Mouse (Mus musculus) hindbrain, postnatal 0 days (tissue): ENCODE data around the gene Lamc1. TPM values are rescaled to one million over a fixed set of nuclear protein-coding genes. Genes with fewer than 3 reads are reported as not detected.
"Not testable (repeated sequence)": the region's sequence is repeated elsewhere in the genome, so short reads cannot be mapped to it uniquely, and the experiment has no call there.

Source experiments
- ATAC-seq: fragments of 200-750 bp; cut with Nextera tagmentation; 2 replicates; pipeline ENCODE4 v1.8.0; 2017; ENCODE audit warnings: mild to moderate bottlenecking, moderate TSS enrichment, moderate library complexity
- DNase-seq: peaks from one replicate; pipeline ENCODE4 v3.0.0-alpha.2; 2015; ENCODE audit warnings: low spot score
- H3K27ac ChIP-seq: fragments of 300-500 bp; sonication (generic); 2 replicates; pipeline ENCODE4 v1.5.1; 2014; ENCODE audit warnings: mild to moderate bottlenecking
- H3K27me3 ChIP-seq: fragments of 300-500 bp; sonication (generic); 2 replicates; pipeline ENCODE4 v1.6.1; 2014; ENCODE audit warnings: low read length, mixed read lengths; ENCODE audit not compliant: insufficient read depth
- H3K36me3 ChIP-seq: fragments of 300-500 bp; sonication (generic); 2 replicates; pipeline ENCODE4 v1.6.1; 2014; ENCODE audit warnings: low read length, mixed read lengths; ENCODE audit not compliant: insufficient read depth
- H3K4me1 ChIP-seq: fragments of 300-500 bp; sonication (generic); 2 replicates; pipeline ENCODE4 v1.6.1; 2014; ENCODE audit warnings: antibody characterized with exemption, low read length, mixed read lengths; ENCODE audit not compliant: insufficient read depth
- H3K4me2 ChIP-seq: fragments of 300-500 bp; sonication (generic); 2 replicates; pipeline ENCODE4 v1.6.1; 2014; ENCODE audit warnings: low read depth, mild to moderate bottlenecking, low read length, moderate library complexity, mixed read lengths
- H3K4me3 ChIP-seq: fragments of 300-500 bp; sonication (generic); 2 replicates; pipeline ENCODE4 v1.5.1; 2014; ENCODE audit warnings: low read length
- H3K9ac ChIP-seq: fragments of 300-500 bp; sonication (generic); replicated peaks from 2 replicates; pipeline ENCODE4 v1.6.1; 2014; ENCODE audit warnings: mild to moderate bottlenecking, low read length, moderate library complexity, mixed read lengths
- H3K9me3 ChIP-seq: fragments of 300-500 bp; sonication (generic); 2 replicates; pipeline ENCODE4 v1.6.1; 2016; ENCODE audit warnings: low read length, mixed read lengths
- CTCF ChIP-seq: IDR thresholded peaks from 2 replicates; pipeline ENCODE4 v1.5.1; 2016; ENCODE audit warnings: antibody characterized with exemption, control low read depth, low read depth
- whole genome bisulfite sequencing: fragments of 180-500 bp; shearing (Covaris S2); extraction: QIAGEN DNeasy Blood & Tissue Kit; methylation state at CpG from one replicate; pipeline ENCODE4 v1.1.7; 2014; 5-methylcytosine and 5-hydroxymethylcytosine counted together
- polyA plus RNA-seq: library from polyadenylated mRNA; unstranded; fragments of >200 nt; fragmentation: Nextera tagmentation; extraction: Ambion mirVana; gene quantifications from 2 replicates; pipeline ENCODE4 v1.2.1, GENCODE M21; 2015
- total RNA-seq: library from RNA; depleted of rRNA; stranded (reverse); fragments of >200 nt; gene quantifications from 2 replicates; pipeline ENCODE4 v1.2.3, GENCODE M21; 2014

Gene Lamc1
- total and polyA plus RNA-seq, 2 experiments from 2014 or later = 13.5 to 52.9 TPM

GRCm38 (mm10) chr1:153297774-153298363, 34.7 kb downstream of the Lamc1 start:
- not testable (repeated sequence) for H3K36me3 ChIP-seq, H3K9ac ChIP-seq, H3K4me1 ChIP-seq, H3K27ac ChIP-seq, H3K27me3 ChIP-seq, DNase-seq, H3K4me3 ChIP-seq, H3K9me3 ChIP-seq, H3K4me2 ChIP-seq
- ATAC-seq = peak; percentile 73; the same call in 1 of the 2 replicates
- 64% methylated on average over 4 of the region's 4 CpGs for WGBS

- no peak for TF ChIP-seq CTCF
- H3K36me3 ChIP-seq = no peaks in the 10 kb centered on the region
- no peak for ATAC-seq
- no peak overlapping the region for H3K4me2 ChIP-seq
- 55% methylated on average over 6 of the region's 6 CpGs for WGBS
- no peaks in the 10 kb centered on the region for H3K4me1 ChIP-seq
- H3K4me3 ChIP-seq = no peak overlapping the region
- H3K9me3 ChIP-seq = no peaks in the 10 kb centered on the region
- H3K27ac ChIP-seq = no peak overlapping the region
- H3K27me3 ChIP-seq = no peaks in the 10 kb centered on the region
- no peak overlapping the region for H3K9ac ChIP-seq
- no peak for DNase-seq
These were observed 36.6 kb downstream of the Lamc1 start for GRCm38 (mm10) chr1:153296035-153296434.

- Histone ChIP-seq H3K4me2 (no peak overlapping the region), H3K36me3 (no peaks in the 10 kb centered on the region), H3K9me3 (no peaks in the 10 kb centered on the region), H3K9ac (no peak overlapping the region), H3K4me3 (no peak overlapping the region), H3K4me1 (no peaks in the 10 kb centered on the region), H3K27me3 (no peaks in the 10 kb centered on the region), H3K27ac (no peak overlapping the region)
- ATAC-seq = no peak
- WGBS = 36% methylated on average over 5 of the region's 5 CpGs
- DNase-seq = no peak
- TF ChIP-seq CTCF = no peak
These were observed 39.7 kb downstream of the Lamc1 start for GRCm38 (mm10) chr1:153292892-153293291.

- Histone ChIP-seq H3K4me3 (no peak overlapping the region), H3K36me3 (no peaks in the 10 kb centered on the region), H3K9me3 (no peaks in the 10 kb centered on the region), H3K27ac (no peak overlapping the region), H3K27me3 (no peaks in the 10 kb centered on the region), H3K4me2 (no peak overlapping the region), H3K4me1 (no peaks in the 10 kb centered on the region), H3K9ac (no peak overlapping the region)
- 58% methylated on average over 6 of the region's 6 CpGs for WGBS
- ATAC-seq (no peak), DNase-seq (no peak)
- TF ChIP-seq CTCF = no peak
These were observed 40.4 kb downstream of the Lamc1 start for GRCm38 (mm10) chr1:153292202-153292601.

- ATAC-seq (no peak), DNase-seq (no peak)
- H3K9ac ChIP-seq = no peak overlapping the region
- H3K4me2 ChIP-seq = no peak overlapping the region
- no peak overlapping the region for H3K4me3 ChIP-seq
- no peaks in the 10 kb centered on the region for H3K27me3 ChIP-seq
- no peak for TF ChIP-seq CTCF
- H3K27ac ChIP-seq = no peak overlapping the region
- no peaks in the 10 kb centered on the region for H3K4me1 ChIP-seq
- H3K36me3 ChIP-seq = no peaks in the 10 kb centered on the region
- no peaks in the 10 kb centered on the region for H3K9me3 ChIP-seq
- 72% methylated on average over 4 of the region's 4 CpGs for WGBS
These were observed 41.2 kb downstream of the Lamc1 start for GRCm38 (mm10) chr1:153291416-153291815.

- no peak for ATAC-seq
- no peak for TF ChIP-seq CTCF
These were observed 44.6 kb downstream of the Lamc1 start for GRCm38 (mm10) chr1:153288010-153288409.

GRCm38 (mm10) chr1:153287443-153287842, 45.1 kb downstream of the Lamc1 start:
- Histone ChIP-seq H3K27me3 (no peaks in the 10 kb centered on the region), H3K9me3 (no peaks in the 10 kb centered on the region), H3K4me2 (no peak overlapping the region), H3K9ac (no peak overlapping the region), H3K36me3 (no peaks in the 10 kb centered on the region), H3K27ac (no peak overlapping the region), H3K4me1 (no peaks in the 10 kb centered on the region), H3K4me3 (no peak overlapping the region)
- 82% methylated on average over 5 of the region's 5 CpGs for WGBS
- DNase-seq (no peak), ATAC-seq (no peak)
- no peak for TF ChIP-seq CTCF

More at GRCm38 (mm10) chr1:153288010-153288409, 44.6 kb downstream of the Lamc1 start:
- H3K4me2 ChIP-seq = no peak overlapping the region
- H3K4me1 ChIP-seq = no peaks in the 10 kb centered on the region
- WGBS = 86% methylated on average over 4 of the region's 4 CpGs
- no peak for DNase-seq
- H3K36me3 ChIP-seq = no peaks in the 10 kb centered on the region
- H3K27me3 ChIP-seq = no peaks in the 10 kb centered on the region
- no peak overlapping the region for H3K9ac ChIP-seq
- H3K27ac ChIP-seq = no peak overlapping the region
- no peak overlapping the region for H3K4me3 ChIP-seq
- H3K9me3 ChIP-seq = no peaks in the 10 kb centered on the region
